Comparison of ENCODE assay signal across 25 mouse cellular contexts in genomic region chr7:122939181-122939580, GRCm38 (mm10). TPM values are rescaled to one million over a fixed set of nuclear protein-coding genes. Genes with fewer than 3 reads are reported as not detected.
DNase-seq lines count a peak whose midpoint lies in the region; TF ChIP-seq lines count a peak whose summit lies in the region.
"Had no signal": no experiment of that assay in that cellular context is flagged by ENCODE, and none has a peak within 500 bp of the region (broad histone marks: within the 10 kb centered on the region; RNA-seq: fewer than 3 reads in every experiment).

No protein-coding gene starts in this region.

- H3K27me3 ChIP-seq in MEL (ENCODE audit: control insufficient read depth in 1 of 2, insufficient read depth in 2 of 2, low read length in 2 of 2) = no peaks in the 10 kb centered on the region
- H3K27me3 ChIP-seq in splenic B cell, adult 2 months (ENCODE audit: control insufficient read depth, insufficient read depth, low read length, poor library complexity, severe bottlenecking) = no peaks in the 10 kb centered on the region
- H3K27me3 ChIP-seq: CH12.LX; embryonic facial prominence, embryonic 12.5 days; limb, embryonic 15.5 days; midbrain, embryonic 15.5 days; neural tube, embryonic 13.5 days had no signal

- peaks cover 0 to 5% of the 10 kb centered on the region in 2 experiments; a peak in 1 of 4 replicates for H3K36me3 ChIP-seq in MEL (ENCODE audit: control insufficient read depth in 1 of 2, insufficient read depth in 2 of 2, low read length in 2 of 2)
- no peaks in the 10 kb centered on the region for H3K36me3 ChIP-seq in splenic B cell, adult 2 months (ENCODE audit: control insufficient read depth, insufficient read depth, low read length, poor library complexity, severe bottlenecking)
- H3K36me3 ChIP-seq: embryonic facial prominence, embryonic 12.5 days; G1E; limb, embryonic 15.5 days; midbrain, embryonic 15.5 days; neural tube, embryonic 13.5 days had no signal

- H3K9me3 ChIP-seq in MEL (replicated peaks; ENCODE audit: insufficient read depth, low read length) = no peaks in the 10 kb centered on the region
- H3K9me3 ChIP-seq: embryonic facial prominence, embryonic 12.5 days; G1E; limb, embryonic 15.5 days; midbrain, embryonic 15.5 days; neural tube, embryonic 13.5 days had no signal

- H3K4me3 ChIP-seq in MEL (ENCODE audit: control insufficient read depth in 1 of 2, insufficient read depth in 1 of 2, low read depth in 2 of 2, low read length in 2 of 2) = no peak overlapping the region
- H3K4me3 ChIP-seq: embryonic facial prominence, embryonic 12.5 days; gastrocnemius, adult 2 months; limb, embryonic 15.5 days; midbrain, embryonic 15.5 days; neural tube, embryonic 13.5 days had no signal

- TF ChIP-seq EP300 in MEL (IDR thresholded peaks at IDR 0.05; ENCODE audit: low read depth in 1 of 2, low read length in 2 of 2) = no peak

- no peak overlapping the region for H3K27ac ChIP-seq in MEL (ENCODE audit: control insufficient read depth, low read depth, low read length)
- H3K27ac ChIP-seq: embryonic facial prominence, embryonic 12.5 days; gastrocnemius, adult 2 months; hindbrain, postnatal 0 days; kidney, postnatal 0 days; limb, embryonic 15.5 days; liver, embryonic 14.5 days; neural tube, embryonic 13.5 days had no signal

- H3K79me2 ChIP-seq in MEL (ENCODE audit: control insufficient read depth, insufficient read depth, low read length, poor library complexity) = no peaks in the 10 kb centered on the region

- peak; percentile 53 for DNase-seq in CD4-positive helper T cell, adult 2 months (ENCODE audit: low read depth, low spot score)
- peak; percentile 43 for DNase-seq in MEL (ENCODE audit: low read depth, low spot score)
- peak; percentile 48 for DNase-seq in induced T-regulatory cell, adult 2 months (ENCODE audit: low read depth)
- peak; percentile 46 for DNase-seq in splenic B cell, adult 2 months (ENCODE audit: low read depth, low spot score)
- no peak for DNase-seq in Muller cell, postnatal 12 days (ENCODE audit: inconsistent ontology term)
- no peak for DNase-seq in layer of hippocampus, postnatal 10 days (ENCODE audit: low spot score in 2 of 2)
- DNase-seq in kidney, adult 8-10 months = no peak
- DNase-seq: adrenal gland, postnatal 36 days; cerebellum, adult 9-11 months; gastrocnemius, adult 2 months; kidney, adult 18-20 months; layer of hippocampus, adult 9-11 months; left cerebral cortex, postnatal 4 days; lung, embryonic 14.5 days; right cerebral cortex, adult 18-20 months; right cerebral cortex, postnatal 4 days had no signal

- TF ChIP-seq CTCF in MEL (IDR thresholded peaks at IDR 0.05 in 2 of 3, conservative IDR thresholded peaks at IDR 0.05 in 1 of 3; ENCODE audit: control insufficient read depth in 1 of 3, insufficient read depth in 1 of 3, low read depth in 2 of 3, low read length in 3 of 3, poor library complexity in 1 of 3, severe bottlenecking in 1 of 3) = no peak

- H3K9ac ChIP-seq in MEL (ENCODE audit: control insufficient read depth, low read depth, low read length, poor library complexity, severe bottlenecking) = no peak overlapping the region
- H3K9ac ChIP-seq: embryonic facial prominence, embryonic 12.5 days; limb, embryonic 15.5 days; liver, embryonic 14.5 days; lung, embryonic 14.5 days; midbrain, embryonic 15.5 days; neural tube, embryonic 13.5 days had no signal

- no peak for TF ChIP-seq POLR2A in MEL (IDR thresholded peaks at IDR 0.05; ENCODE audit: control insufficient read depth in 1 of 2, insufficient read depth in 1 of 2, low read depth in 1 of 2, low read length in 2 of 2, poor library complexity in 1 of 2)

- H3K4me1 ChIP-seq in MEL (ENCODE audit: control insufficient read depth in 1 of 2, insufficient read depth in 2 of 2, low read length in 2 of 2) = peaks cover 0 to 5% of the 10 kb centered on the region in 2 experiments; a peak in 2 of 4 replicates
- H3K4me1 ChIP-seq: embryonic facial prominence, embryonic 12.5 days; limb, embryonic 15.5 days had no signal

- TF ChIP-seq RAD21 in MEL (IDR thresholded peaks at IDR 0.05; ENCODE audit: low read depth, low read length) = no peak

TF ChIP-seq in MEL, 35 proteins besides CTCF, POLR2A, EP300 and RAD21:
- no peak for TF ChIP-seq ZKSCAN1 (IDR thresholded peaks at IDR 0.05; ENCODE audit: low read depth, low read length)
- TF ChIP-seq USF2 (IDR thresholded peaks at IDR 0.05; ENCODE audit: borderline replicate concordance in 1 of 2, insufficient read depth in 1 of 2, low read depth in 1 of 2, low read length in 2 of 2) = no peak

RNA-seq across cellular contexts. Expression of gene Rbbp6, which starts 26.3 kb away (rescaled TPM):
- 22.7 and 25.6 TPM in 2 replicates for total RNA-seq in MEL (2012; rRNA removed)
- polyA plus RNA-seq in MEL (2012; ENCODE audit: insufficient read depth in 1 of 2, insufficient read length in 2 of 2, low read depth in 1 of 2, low replicate concordance in 2 of 2, missing spikeins in 1 of 2) = 10 to 100 TPM in 1 of 2 experiments, not detected in 1; 70.6 TPM
- total RNA-seq in layer of hippocampus, postnatal 10 days (2021) = 10 to 100 TPM; 64.8 to 68.6 TPM

Comparison
In these comparisons a context has a peak if more than half of its experiments do, and no peak if none do; other contexts are left out.
1. DNase-seq: peak in CD4-positive helper T cell, adult 2 months (single experiment), MEL (single experiment), induced T-regulatory cell, adult 2 months (single experiment) and splenic B cell, adult 2 months (single experiment); none in Muller cell, postnatal 12 days (single experiment), layer of hippocampus, postnatal 10 days (0 of 2) and kidney, adult 8-10 months (0 of 2).